Mouse (Mus musculus) limb, embryonic 15.5 days (tissue): Measurements from ENCODE around the gene Abtb2. TPM values are rescaled to one million over a fixed set of nuclear protein-coding genes. Genes with fewer than 3 reads are reported as not detected.
A peak's percentile ranks its signal among the peaks of the same experiment; 100 is the strongest.

Source experiments
- ATAC-seq: fragments of 200-750 bp; cut with Nextera tagmentation; 2 replicates; pipeline ENCODE4 v1.8.0; 2017; ENCODE audit warnings: low read depth, moderate TSS enrichment; ENCODE audit not compliant: insufficient number of reproducible peaks, low FRiP score, low TSS enrichment
- H3K27ac ChIP-seq: fragments of 300-500 bp; sonication (generic); 2 replicates; pipeline ENCODE4 v1.5.1; 2015; ENCODE audit warnings: moderate library complexity, mild to moderate bottlenecking, inconsistent platforms
- H3K27me3 ChIP-seq: fragments of 300-500 bp; sonication (generic); 2 replicates; pipeline ENCODE4 v1.6.1; 2015; ENCODE audit warnings: inconsistent platforms
- H3K36me3 ChIP-seq: fragments of 300-500 bp; sonication (generic); 2 replicates; pipeline ENCODE4 v1.6.1; 2015; ENCODE audit warnings: inconsistent platforms
- H3K4me1 ChIP-seq: fragments of 300-500 bp; sonication (generic); 2 replicates; pipeline ENCODE4 v1.6.1; 2015; ENCODE audit warnings: inconsistent platforms
- H3K4me2 ChIP-seq: fragments of 300-500 bp; sonication (generic); 2 replicates; pipeline ENCODE4 v1.6.1; 2015; ENCODE audit warnings: mild to moderate bottlenecking, inconsistent platforms
- H3K4me3 ChIP-seq: fragments of 300-500 bp; sonication (generic); 2 replicates; pipeline ENCODE4 v1.5.1; 2015; ENCODE audit warnings: mild to moderate bottlenecking, inconsistent platforms
- H3K9ac ChIP-seq: fragments of 300-500 bp; sonication (generic); 2 replicates; pipeline ENCODE4 v1.6.1; 2015; ENCODE audit warnings: inconsistent platforms
- H3K9me3 ChIP-seq: fragments of 300-500 bp; sonication (generic); 2 replicates; pipeline ENCODE4 v1.6.1; 2016; ENCODE audit warnings: inconsistent platforms
- WGBS: fragments of 180-500 bp; shearing (Covaris S2); methylation state at CpG from one replicate; pipeline ENCODE4 v1.1.7; 2015; 5-methylcytosine and 5-hydroxymethylcytosine counted together
- polyA plus RNA-seq: library from polyadenylated mRNA; unstranded; fragments of >200 nt; fragmentation: Nextera tagmentation; extraction: Ambion mirVana; gene quantifications from 2 replicates; pipeline ENCODE4 v1.2.1, GENCODE M21; 2015

The Abtb2 gene
- polyA plus RNA-seq, 1 experiment from 2014 or later: 16.7 TPM

DNA sequence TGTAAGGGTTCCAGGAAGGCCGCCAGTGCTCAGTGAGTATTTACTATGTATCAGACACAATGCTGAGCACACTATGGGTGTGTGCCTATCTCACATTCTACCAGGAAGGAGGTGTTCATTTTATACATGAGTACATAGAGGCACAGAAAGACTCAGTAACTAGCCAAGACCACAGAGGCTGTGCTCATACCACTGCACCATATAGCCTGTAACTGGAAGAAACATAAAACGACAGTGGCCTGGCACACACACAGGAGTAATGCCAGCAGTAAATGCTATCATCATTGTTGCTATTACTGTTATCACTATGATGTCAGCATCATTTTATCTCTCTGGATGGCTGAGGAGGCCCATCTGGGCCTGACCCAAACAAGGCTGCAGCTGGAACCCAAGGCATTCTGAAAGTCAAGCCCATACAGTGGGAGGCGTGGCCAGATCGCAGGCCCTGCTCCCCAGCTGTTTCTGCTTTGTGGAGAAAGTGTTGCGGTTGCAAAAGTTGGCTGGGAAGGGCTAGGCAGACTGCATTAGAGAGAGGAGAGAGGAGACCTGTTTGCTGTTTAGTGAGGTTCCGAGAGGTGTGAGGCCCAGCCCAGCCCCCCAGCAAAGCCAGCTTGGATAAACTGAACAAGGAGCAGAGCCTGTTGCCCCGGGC is 118.9 kb downstream of the Abtb2 start:
- H3K4me2 ChIP-seq: no peak overlapping the region
- WGBS: 36% methylated on average over 7 of the region's 7 CpGs
- H3K9me3 ChIP-seq: no peaks in the 10 kb centered on the region
- H3K9ac ChIP-seq: no peak overlapping the region
- H3K27me3 ChIP-seq: no peaks in the 10 kb centered on the region
- H3K4me3 ChIP-seq: no peak overlapping the region
- H3K36me3 ChIP-seq: no peaks in the 10 kb centered on the region
- H3K27ac ChIP-seq: peak overlapping the region; percentile 79
- H3K4me1 ChIP-seq: peaks cover 33% of the 10 kb centered on the region
- ATAC-seq: peak; percentile 72

DNA sequence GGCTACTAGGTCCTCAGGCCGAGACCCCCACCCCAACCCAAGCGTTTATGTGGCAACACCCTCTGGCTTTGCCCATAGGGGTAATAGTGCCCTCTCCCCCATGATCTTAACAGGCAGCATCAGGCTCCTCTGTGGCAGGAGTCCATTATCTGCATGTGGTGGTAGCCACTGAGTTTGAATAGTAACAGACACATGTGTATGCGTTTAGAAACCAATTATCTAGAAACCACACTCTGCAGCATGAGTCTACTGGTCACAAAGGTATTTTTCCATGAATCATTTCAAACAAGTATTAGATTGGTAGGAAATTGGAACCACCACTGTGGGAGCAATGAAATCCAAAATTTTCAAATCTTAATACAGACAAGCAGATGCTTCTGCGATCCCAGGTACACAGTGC is 119.5 kb downstream of the Abtb2 start:
- no peaks in the 10 kb centered on the region for H3K27me3 ChIP-seq
- peak; percentile 25; the same call in 1 of the 2 replicates for ATAC-seq
- WGBS: 40% methylated on average over 4 of the region's 4 CpGs
- no peaks in the 10 kb centered on the region for H3K36me3 ChIP-seq
- peaks cover 34% of the 10 kb centered on the region for H3K4me1 ChIP-seq
- no peaks in the 10 kb centered on the region for H3K9me3 ChIP-seq
- peak overlapping the region; percentile 79 for H3K27ac ChIP-seq
- H3K4me2 ChIP-seq: no peak overlapping the region
- H3K4me3 ChIP-seq: no peak overlapping the region
- H3K9ac ChIP-seq: no peak overlapping the region

DNA sequence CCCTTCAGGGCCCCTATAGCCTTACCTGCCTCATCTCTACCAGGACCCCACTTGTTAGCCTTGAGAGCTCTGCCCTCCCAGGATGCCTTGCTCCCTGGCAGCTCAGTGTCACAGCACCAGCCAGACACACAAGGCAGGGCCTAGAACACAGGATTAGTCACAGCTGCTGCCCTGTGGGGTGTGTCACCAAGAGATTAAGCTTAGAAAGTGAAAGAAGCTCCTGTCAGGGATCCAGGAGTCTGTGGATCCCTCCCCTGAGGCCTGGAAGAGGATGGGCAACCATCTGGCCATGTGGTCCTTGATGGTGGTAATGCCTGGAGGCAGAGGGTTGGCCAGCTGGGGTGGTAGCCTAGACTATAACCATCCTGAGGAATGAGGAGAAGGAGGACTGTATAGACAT is 121.0 kb downstream of the Abtb2 start:
- H3K4me2 ChIP-seq: no peak overlapping the region
- ATAC-seq: no peak
- H3K4me1 ChIP-seq: peaks cover 37% of the 10 kb centered on the region
- no peak overlapping the region for H3K27ac ChIP-seq
- H3K9me3 ChIP-seq: no peaks in the 10 kb centered on the region
- no peaks in the 10 kb centered on the region for H3K27me3 ChIP-seq
- H3K4me3 ChIP-seq: no peak overlapping the region
- no peaks in the 10 kb centered on the region for H3K36me3 ChIP-seq
- H3K9ac ChIP-seq: no peak overlapping the region

DNA sequence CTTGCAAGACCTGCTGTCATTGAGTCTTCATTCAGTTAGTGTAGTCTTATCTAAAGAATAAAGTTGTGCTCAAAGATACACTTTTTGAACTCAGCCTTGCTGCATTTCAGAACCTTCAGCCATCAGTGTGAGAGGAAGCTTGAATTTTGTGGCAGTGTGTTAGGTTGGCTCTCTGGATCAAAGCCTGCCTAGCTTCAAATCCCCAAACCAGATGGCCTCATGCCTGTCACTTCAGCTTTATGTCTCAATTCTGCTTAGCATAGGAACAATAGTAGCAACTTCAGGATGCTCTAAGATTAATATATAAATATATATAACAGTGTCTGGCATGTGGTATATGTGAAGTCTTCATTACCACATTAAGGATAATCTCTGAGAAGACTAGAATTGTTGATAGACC is 121.8 kb downstream of the Abtb2 start:
- Histone ChIP-seq H3K4me3 (no peak overlapping the region), H3K27me3 (no peaks in the 10 kb centered on the region), H3K9ac (no peak overlapping the region), H3K4me1 (peaks cover 33% of the 10 kb centered on the region), H3K36me3 (no peaks in the 10 kb centered on the region), H3K4me2 (no peak overlapping the region), H3K9me3 (no peaks in the 10 kb centered on the region), H3K27ac (no peak overlapping the region)
- ATAC-seq: no peak

DNA sequence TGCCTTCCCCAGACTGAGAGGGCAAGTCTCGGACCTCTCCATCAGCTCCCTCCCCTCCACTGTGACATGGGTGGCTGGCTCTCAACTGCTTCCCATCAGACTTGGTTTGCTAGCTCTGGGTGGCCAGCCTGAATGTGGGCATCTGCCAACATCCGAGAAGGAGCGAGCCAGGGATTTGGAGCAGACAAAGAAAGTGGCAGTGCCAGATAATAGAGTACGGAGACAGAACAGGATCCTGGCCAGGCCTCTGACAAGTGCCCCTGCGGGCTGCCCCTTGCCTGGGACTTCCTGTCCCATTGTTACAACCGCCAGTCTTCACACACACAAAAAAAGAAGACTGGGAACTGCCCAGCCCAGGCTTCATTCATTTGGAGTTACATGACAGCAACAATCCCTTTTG is 124.3 kb downstream of the Abtb2 start:
- 62% methylated on average over 6 of the region's 6 CpGs for WGBS
- H3K36me3 ChIP-seq: no peaks in the 10 kb centered on the region
- no peak overlapping the region for H3K4me3 ChIP-seq
- no peaks in the 10 kb centered on the region for H3K27me3 ChIP-seq
- no peak overlapping the region for H3K4me2 ChIP-seq
- peak overlapping the region; percentile 50 for H3K27ac ChIP-seq
- no peaks in the 10 kb centered on the region for H3K9me3 ChIP-seq
- peaks cover 35% of the 10 kb centered on the region for H3K4me1 ChIP-seq
- ATAC-seq: no peak
- no peak overlapping the region for H3K9ac ChIP-seq

DNA sequence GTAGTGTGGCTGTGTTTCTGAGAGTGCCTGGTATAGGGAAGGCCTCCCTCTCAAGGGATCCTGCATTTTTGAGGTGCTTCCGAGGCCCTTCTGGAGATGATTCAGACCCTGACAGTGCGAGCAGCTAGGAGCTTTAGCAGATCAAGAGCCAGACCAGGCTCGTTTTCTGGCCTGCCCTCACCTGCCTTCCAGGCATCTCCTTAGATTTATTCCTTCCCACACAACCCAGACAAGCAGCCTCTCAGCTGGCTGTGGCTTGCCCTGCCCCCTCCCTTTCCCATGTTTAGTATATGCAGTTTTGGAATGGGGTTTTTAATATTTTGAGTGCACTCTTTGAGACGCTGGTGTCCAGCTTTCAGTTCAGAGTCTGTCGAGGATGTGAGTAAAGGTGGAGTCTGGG is 124.7 kb downstream of the Abtb2 start:
- 43% methylated on average over 5 of the region's 5 CpGs for WGBS
- Histone ChIP-seq H3K4me1 (peaks cover 35% of the 10 kb centered on the region), H3K36me3 (no peaks in the 10 kb centered on the region), H3K27ac (peak overlapping the region; percentile 50; the same call in 1 of the 2 replicates), H3K27me3 (no peaks in the 10 kb centered on the region), H3K4me3 (no peak overlapping the region), H3K9me3 (no peaks in the 10 kb centered on the region), H3K9ac (no peak overlapping the region), H3K4me2 (no peak overlapping the region)
- no peak for ATAC-seq

DNA sequence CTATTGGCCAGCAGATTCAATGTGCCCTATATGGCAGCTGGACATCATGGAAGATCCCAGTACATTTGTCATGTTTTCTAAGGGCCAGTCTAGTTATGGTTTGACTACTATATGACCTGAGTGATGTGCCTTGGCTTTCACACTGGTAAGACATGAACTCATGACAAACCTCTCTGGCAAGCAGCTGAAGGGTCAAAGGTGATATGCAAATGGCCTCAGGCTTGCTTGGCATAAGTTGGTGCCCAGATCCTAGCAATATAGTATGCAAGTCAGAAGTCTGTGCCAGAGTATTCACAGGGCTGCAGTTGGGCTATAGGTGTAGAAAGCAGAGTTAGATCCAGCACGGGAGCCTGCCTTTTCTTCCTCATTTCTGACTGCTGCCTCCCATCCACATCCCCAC is 125.2 kb downstream of the Abtb2 start:
- Histone ChIP-seq H3K36me3 (no peaks in the 10 kb centered on the region), H3K27me3 (no peaks in the 10 kb centered on the region), H3K4me3 (no peak overlapping the region), H3K9ac (no peak overlapping the region), H3K4me1 (peaks cover 35% of the 10 kb centered on the region), H3K27ac (no peak overlapping the region), H3K4me2 (no peak overlapping the region), H3K9me3 (no peaks in the 10 kb centered on the region)
- no peak for ATAC-seq
- WGBS: 86% methylated on average over 1 of the region's 1 CpGs

DNA sequence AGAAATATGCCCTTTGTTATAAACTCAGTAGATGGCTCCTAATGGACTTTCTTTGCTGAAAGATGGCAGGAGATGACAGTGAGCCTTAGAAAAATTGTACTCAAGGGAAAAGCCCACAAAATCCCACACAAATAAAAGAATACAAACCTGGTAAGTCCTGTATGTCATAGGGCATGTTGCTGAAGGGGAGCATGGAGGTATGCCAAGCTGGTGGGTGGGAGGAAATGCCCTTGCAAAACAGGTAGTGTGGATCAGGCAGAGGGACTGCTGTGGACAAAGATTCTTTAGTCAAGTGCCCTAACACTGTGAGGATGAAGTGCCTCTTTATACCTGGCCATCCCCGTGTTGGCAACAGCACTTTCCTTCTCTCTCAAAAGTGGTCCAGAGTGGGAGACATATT is 126.7 kb downstream of the Abtb2 start:
- Histone ChIP-seq H3K36me3 (no peaks in the 10 kb centered on the region), H3K9ac (no peak overlapping the region), H3K9me3 (no peaks in the 10 kb centered on the region), H3K4me1 (peaks cover 43% of the 10 kb centered on the region), H3K27me3 (no peaks in the 10 kb centered on the region), H3K4me2 (no peak overlapping the region), H3K4me3 (no peak overlapping the region), H3K27ac (no peak overlapping the region)
- 79% methylated on average over 1 of the region's 1 CpGs for WGBS
- ATAC-seq: no peak

DNA sequence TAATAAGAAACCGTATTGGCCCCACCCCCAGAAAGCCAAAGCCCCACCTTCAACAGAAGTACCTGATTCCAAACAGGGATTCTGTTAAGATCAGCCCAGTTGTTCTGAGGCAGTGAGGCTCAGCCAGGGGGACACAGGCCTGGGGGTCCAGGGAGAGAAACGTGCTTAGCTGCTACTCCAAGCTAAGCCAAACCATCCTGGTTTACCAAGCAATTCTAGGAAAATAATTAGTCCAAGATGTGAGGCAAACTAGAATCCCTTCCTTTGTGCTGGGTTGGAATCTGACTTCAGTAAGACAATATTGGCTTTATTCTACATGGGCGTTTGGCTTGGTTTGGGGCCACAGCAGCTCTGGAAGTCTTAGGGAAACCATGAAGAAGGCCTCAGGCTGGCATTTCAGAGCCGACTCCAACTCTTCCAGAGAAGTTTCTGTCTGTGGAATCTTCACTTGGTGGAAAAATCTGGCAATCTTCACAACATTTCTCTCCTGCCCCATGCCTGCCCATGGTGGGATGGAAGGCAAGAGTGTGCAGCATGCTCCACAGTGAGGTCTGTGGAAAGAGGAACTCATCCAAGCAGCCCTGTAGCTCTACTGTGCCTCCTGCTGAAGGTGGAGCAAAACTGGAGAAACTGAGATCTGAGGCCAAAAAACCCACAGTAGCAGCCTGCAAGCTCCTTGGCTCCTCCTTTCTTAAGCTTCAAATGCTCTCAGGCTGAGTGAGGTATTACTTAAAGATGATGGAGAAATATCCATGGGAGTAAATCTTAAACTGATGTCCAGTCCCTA is 128.9 kb downstream of the Abtb2 start:
- Histone ChIP-seq H3K9me3 (no peaks in the 10 kb centered on the region), H3K27me3 (no peaks in the 10 kb centered on the region), H3K4me2 (no peak overlapping the region), H3K4me3 (no peak overlapping the region), H3K9ac (no peak overlapping the region), H3K36me3 (no peaks in the 10 kb centered on the region), H3K27ac (peak overlapping the region; percentile 54), H3K4me1 (peaks cover 43% of the 10 kb centered on the region)
- no peak for ATAC-seq
- 39% methylated on average over 4 of the region's 4 CpGs for WGBS

DNA sequence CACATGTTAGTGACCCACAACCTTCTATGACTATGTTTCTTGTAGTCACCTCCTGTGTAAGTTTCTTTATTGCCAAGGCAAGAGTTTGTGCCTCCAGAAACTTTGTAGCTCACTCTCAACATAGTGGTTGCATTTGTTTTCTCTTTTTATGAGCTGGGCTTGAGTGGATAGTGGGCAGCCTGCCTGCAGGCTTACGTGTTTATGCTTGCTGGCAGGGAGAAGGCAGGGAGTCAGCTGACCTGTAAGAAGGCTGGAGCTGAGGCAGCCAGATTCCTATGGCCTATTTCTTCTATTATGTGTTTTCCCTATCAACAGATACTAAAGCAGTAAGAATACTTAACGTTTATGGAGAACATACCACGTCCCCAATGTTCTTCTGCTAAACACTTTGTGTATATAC is 130.1 kb downstream of the Abtb2 start:
- Histone ChIP-seq H3K4me2 (no peak overlapping the region), H3K9me3 (no peaks in the 10 kb centered on the region), H3K36me3 (peaks cover 2% of the 10 kb centered on the region; the same call in 1 of the 2 replicates), H3K4me1 (peaks cover 38% of the 10 kb centered on the region), H3K27me3 (peaks cover 6% of the 10 kb centered on the region; the same call in 1 of the 2 replicates), H3K9ac (no peak overlapping the region), H3K4me3 (no peak overlapping the region), H3K27ac (peak overlapping the region; percentile 54)
- 28% methylated on average over 3 of the region's 3 CpGs for WGBS
- ATAC-seq: peak; percentile 82; the same call in 1 of the 2 replicates

DNA sequence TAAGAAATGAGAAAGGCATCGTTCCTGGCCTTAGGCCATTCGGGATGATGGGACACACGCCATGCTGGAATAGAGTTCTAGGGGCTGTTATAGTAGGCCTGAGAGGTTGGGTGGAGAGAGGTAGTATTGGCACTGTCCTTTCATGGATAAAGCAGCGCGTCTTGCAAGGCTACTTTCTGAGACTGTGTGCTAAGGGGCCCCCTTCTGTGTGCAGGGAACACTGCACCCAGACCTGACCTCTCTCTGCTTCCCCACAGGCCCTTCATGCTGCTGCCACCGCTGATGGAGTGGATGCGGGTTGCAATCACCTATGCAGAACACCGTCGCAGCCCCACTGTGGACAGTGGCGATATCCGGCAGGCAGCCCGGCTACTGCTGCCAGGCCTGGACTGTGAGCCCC is 134.4 kb downstream of the Abtb2 start:
- Histone ChIP-seq H3K4me3 (no peak overlapping the region), H3K36me3 (peaks cover 26% of the 10 kb centered on the region), H3K27me3 (peaks cover 6% of the 10 kb centered on the region; the same call in 1 of the 2 replicates), H3K4me1 (peaks cover 34% of the 10 kb centered on the region), H3K9ac (no peak overlapping the region), H3K9me3 (no peaks in the 10 kb centered on the region), H3K27ac (no peak overlapping the region), H3K4me2 (no peak overlapping the region)
- no peak for ATAC-seq
- 75% methylated on average over 12 of the region's 12 CpGs for WGBS

DNA sequence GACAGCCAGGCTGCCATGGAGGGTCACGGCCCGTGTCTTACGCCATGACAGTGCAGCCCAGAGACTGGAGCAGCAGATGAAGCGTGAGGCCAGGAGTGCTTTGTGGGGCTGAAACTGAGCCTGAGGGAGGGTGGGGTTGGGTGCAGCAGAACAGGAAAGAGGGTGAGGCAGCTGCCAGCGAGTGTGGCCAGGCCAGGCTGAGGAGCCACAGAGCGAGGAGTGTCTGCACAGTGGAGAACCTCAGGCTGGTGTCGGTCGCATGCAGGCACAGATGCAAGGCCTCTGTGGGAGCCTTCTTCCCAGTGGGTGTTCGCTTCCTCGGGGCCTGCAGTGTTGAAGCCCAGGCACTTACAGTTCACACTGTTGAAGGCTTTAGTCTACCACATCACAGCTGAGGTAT is 137.2 kb downstream of the Abtb2 start:
- no peak overlapping the region for H3K4me3 ChIP-seq
- peaks cover 38% of the 10 kb centered on the region for H3K36me3 ChIP-seq
- no peak overlapping the region for H3K4me2 ChIP-seq
- peaks cover 36% of the 10 kb centered on the region for H3K4me1 ChIP-seq
- H3K27ac ChIP-seq: 0 out of 2 replicates have a peak overlapping the region, but pooled peaks have one; percentile 22
- no peak for ATAC-seq
- 65% methylated on average over 10 of the region's 10 CpGs for WGBS
- H3K27me3 ChIP-seq: peaks cover 6% of the 10 kb centered on the region; the same call in 1 of the 2 replicates
- no peaks in the 10 kb centered on the region for H3K9me3 ChIP-seq
- H3K9ac ChIP-seq: no peak overlapping the region
